Mouse (Mus musculus) stomach, postnatal 0 days (tissue): ENCODE measurements around the gene Gm12355.

Source experiments
- CTCF ChIP-seq: IDR thresholded peaks from 2 replicates; pipeline ENCODE4 v1.5.1; 2016; ENCODE audit warnings: antibody characterized with exemption, low read depth, mild to moderate bottlenecking, moderate library complexity
- EP300 ChIP-seq: optimal IDR thresholded peaks from 2 replicates; pipeline ENCODE3; 2016; ENCODE audit warnings: antibody characterized with exemption

DNA sequence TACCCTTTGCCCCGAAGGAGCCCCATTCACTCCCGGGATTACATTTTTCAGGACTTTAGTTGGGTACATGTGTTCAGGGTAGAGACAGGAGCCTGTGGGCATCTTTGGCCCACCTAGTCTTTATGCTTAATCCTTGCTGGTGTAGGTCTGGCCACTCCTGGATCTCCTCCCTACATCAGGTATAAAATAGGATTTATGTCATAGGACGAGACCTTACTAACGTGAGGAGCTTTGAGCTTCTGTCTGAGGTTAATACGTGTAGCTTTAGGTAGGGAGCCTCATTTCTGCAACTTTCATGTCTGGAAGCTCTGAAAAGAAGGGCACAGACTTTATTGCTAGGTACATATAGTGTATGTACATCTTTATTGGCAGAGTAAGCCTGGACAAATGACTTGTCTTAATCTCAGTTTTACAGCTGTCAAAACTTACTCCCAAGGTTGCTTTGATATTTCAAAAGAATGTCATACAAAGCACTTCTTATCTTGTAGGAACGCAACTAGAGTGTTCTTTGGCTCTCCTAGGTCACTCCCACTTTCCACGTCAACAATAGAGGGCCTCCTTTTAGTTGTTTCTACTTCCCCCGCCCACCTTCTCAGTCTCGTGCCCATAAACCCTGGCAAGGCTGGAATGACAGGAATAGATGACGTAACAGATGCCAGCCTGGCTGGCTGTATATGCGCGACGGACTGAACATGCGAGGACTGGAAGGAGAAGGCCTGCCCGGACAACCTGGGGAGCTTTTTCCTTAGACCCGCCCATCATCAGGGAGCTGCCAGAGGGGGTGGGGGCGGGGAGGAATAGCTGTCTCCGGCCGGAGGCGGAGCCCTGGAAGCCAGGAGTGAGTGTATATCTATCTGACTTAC, 37.5 kb downstream of the Gm12355 start:
- no peak for TF ChIP-seq CTCF
- no peak for TF ChIP-seq EP300
